Mouse (Mus musculus) stomach, embryonic 14.5 days (tissue): ENCODE measurements around the gene Barx2. TPM values are rescaled to one million over a fixed set of nuclear protein-coding genes. Genes with fewer than 3 reads are reported as not detected.

Source experiments
- ATAC-seq: fragments of 200-750 bp; cut with Nextera tagmentation; 2 replicates; pipeline ENCODE4 v1.8.0; 2017; ENCODE audit warnings: low read depth, moderate TSS enrichment; ENCODE audit not compliant: insufficient number of reproducible peaks, insufficient read depth, low FRiP score
- H3K27ac ChIP-seq: fragments of 300-500 bp; sonication (generic); 2 replicates; pipeline ENCODE4 v1.5.1; 2014; ENCODE audit warnings: mild to moderate bottlenecking, low read length, moderate library complexity, mixed read lengths
- H3K27me3 ChIP-seq: fragments of 300-500 bp; sonication (generic); 2 replicates; pipeline ENCODE4 v1.6.1; 2014; ENCODE audit warnings: low read length, control low read depth, mixed read lengths; ENCODE audit not compliant: control insufficient read depth, insufficient read depth
- H3K36me3 ChIP-seq: fragments of 300-500 bp; sonication (generic); 2 replicates; pipeline ENCODE4 v1.6.1; 2014; ENCODE audit warnings: mild to moderate bottlenecking, control low read depth, low read length, moderate library complexity, mixed read lengths; ENCODE audit not compliant: control insufficient read depth, insufficient read depth
- H3K4me1 ChIP-seq: fragments of 300-500 bp; sonication (generic); 2 replicates; pipeline ENCODE4 v1.6.1; 2014; ENCODE audit warnings: low read length, control low read depth, mixed read lengths; ENCODE audit not compliant: control insufficient read depth, insufficient read depth
- H3K4me2 ChIP-seq: fragments of 300-500 bp; sonication (generic); replicated peaks from 2 replicates; pipeline ENCODE4 v1.6.1; 2014; ENCODE audit warnings: low read depth, low read length, control low read depth
- H3K4me3 ChIP-seq: fragments of 300-500 bp; sonication (generic); 2 replicates; pipeline ENCODE4 v1.5.1; 2014; ENCODE audit warnings: low read depth, low read length, control low read depth
- H3K9ac ChIP-seq: fragments of 300-500 bp; sonication (generic); replicated peaks from 2 replicates; pipeline ENCODE4 v1.6.1; 2014; ENCODE audit warnings: low read depth, mild to moderate bottlenecking, control low read depth, low read length, moderate library complexity, mixed read lengths
- H3K9me3 ChIP-seq: fragments of 300-500 bp; sonication (generic); 2 replicates; pipeline ENCODE4 v1.6.1; 2016; ENCODE audit warnings: low read depth, low read length, control low read depth; ENCODE audit not compliant: control insufficient read depth
- WGBS: fragments of 180-500 bp; shearing (Covaris S2); extraction: QIAGEN DNeasy Blood & Tissue Kit; methylation state at CpG from one replicate; pipeline ENCODE4 v1.1.7; 2014; 5-methylcytosine and 5-hydroxymethylcytosine counted together
- polyA plus RNA-seq: library from polyadenylated mRNA; unstranded; fragments of >200 nt; fragmentation: Nextera tagmentation; extraction: Ambion mirVana; gene quantifications from 2 replicates; pipeline ENCODE4 v1.2.1, GENCODE M21; 2014

Barx2 gene
- polyA plus RNA-seq, 1 experiment from 2014 or later = 0.45 TPM

- Histone ChIP-seq H3K4me1 (0 out of 2 replicates have a peak, but pooled peaks cover 10% of the 10 kb centered on the region), H3K4me3 (peak overlapping the region; percentile 50), H3K4me2 (peak overlapping the region; percentile 98), H3K9ac (no peak overlapping the region), H3K27ac (no peak overlapping the region), H3K27me3 (peaks cover 56% of the 10 kb centered on the region), H3K36me3 (no peaks in the 10 kb centered on the region), H3K9me3 (no peaks in the 10 kb centered on the region)
- 0 out of 2 replicates have a peak, but pooled peaks have one; percentile 28 for ATAC-seq
- WGBS = under 1% methylated on average over 54 of the region's 54 CpGs
Measured at GRCm38 (mm10) chr9:31913739-31914591, 703 bp upstream of the Barx2 start.

DNA sequence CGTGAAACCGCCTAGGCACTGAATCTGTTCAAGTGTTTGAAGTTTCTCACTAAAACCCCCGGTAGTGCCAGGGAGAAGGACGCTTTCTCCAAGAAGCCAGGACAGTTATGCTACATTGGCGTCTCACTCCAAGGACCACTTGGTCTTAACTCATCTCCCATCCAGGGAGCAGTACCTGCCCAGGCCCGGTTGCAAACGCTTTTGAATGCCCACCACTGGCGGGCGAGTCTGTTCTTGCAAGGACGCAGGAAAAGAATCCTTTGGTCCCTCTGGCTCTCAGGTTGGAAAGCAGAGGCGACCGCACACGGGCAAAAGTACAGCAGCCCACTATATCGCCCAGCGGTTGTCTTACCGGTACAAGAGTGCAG, 725 bp downstream of the Barx2 start:
- H3K4me2 ChIP-seq = peak overlapping the region; percentile 98
- H3K4me1 ChIP-seq = 0 out of 2 replicates have a peak, but pooled peaks cover 10% of the 10 kb centered on the region
- WGBS = 3% methylated on average over 16 of the region's 16 CpGs
- H3K27me3 ChIP-seq = peaks cover 52% of the 10 kb centered on the region
- no peaks in the 10 kb centered on the region for H3K9me3 ChIP-seq
- H3K9ac ChIP-seq = no peak overlapping the region
- no peak for ATAC-seq
- peak overlapping the region; percentile 50 for H3K4me3 ChIP-seq
- H3K36me3 ChIP-seq = no peaks in the 10 kb centered on the region
- H3K27ac ChIP-seq = no peak overlapping the region

DNA sequence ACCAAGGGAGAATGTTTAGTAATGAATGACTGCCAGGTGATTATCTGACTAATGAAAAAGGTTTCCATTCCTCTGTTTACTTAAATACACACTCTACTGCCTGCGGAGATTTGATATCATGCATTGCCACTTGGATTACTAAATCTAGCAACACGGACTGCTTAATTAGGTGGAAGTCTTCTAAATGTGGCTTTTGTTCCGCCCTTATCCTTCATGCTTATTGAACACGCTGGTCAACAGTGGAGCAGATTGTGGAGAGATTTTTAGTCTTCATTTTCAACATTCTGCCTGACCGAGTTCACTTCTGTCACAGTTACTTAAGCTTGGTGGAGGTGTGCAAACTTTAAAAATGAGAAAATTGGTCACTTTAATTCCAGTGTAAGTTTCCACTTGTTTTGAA, 3.0 kb downstream of the Barx2 start:
- 63% methylated on average over 5 of the region's 5 CpGs for WGBS
- no peak overlapping the region for H3K4me2 ChIP-seq
- ATAC-seq = no peak
- no peaks in the 10 kb centered on the region for H3K9me3 ChIP-seq
- H3K27me3 ChIP-seq = peaks cover 29% of the 10 kb centered on the region
- no peak overlapping the region for H3K27ac ChIP-seq
- no peaks in the 10 kb centered on the region for H3K36me3 ChIP-seq
- no peak overlapping the region for H3K9ac ChIP-seq
- H3K4me3 ChIP-seq = no peak overlapping the region
- 0 out of 2 replicates have a peak, but pooled peaks cover 10% of the 10 kb centered on the region for H3K4me1 ChIP-seq

DNA sequence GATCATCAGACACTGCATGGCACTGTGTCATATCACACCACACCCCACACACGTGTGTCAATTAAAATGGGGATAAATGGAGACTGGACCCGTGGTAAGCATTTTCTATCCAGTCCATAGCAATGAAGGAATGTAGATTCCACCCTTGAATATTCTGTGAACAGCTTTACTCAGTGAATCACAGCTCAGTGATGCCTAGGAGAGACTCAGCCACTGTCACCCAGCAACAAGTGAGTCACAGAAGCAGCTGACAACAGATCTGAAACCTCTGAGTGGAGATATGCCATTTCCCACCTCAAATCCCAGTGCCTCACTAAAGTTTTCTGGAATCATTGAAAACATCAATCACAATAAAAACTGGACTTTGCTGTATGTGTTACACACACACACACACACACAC, 11.5 kb downstream of the Barx2 start:
- Histone ChIP-seq H3K27me3 (no peaks in the 10 kb centered on the region), H3K36me3 (no peaks in the 10 kb centered on the region), H3K27ac (no peak overlapping the region), H3K9ac (no peak overlapping the region), H3K4me2 (no peak overlapping the region), H3K4me1 (no peaks in the 10 kb centered on the region), H3K9me3 (no peaks in the 10 kb centered on the region), H3K4me3 (no peak overlapping the region)
- WGBS = 83% methylated on average over 2 of the region's 2 CpGs
- no peak for ATAC-seq

DNA sequence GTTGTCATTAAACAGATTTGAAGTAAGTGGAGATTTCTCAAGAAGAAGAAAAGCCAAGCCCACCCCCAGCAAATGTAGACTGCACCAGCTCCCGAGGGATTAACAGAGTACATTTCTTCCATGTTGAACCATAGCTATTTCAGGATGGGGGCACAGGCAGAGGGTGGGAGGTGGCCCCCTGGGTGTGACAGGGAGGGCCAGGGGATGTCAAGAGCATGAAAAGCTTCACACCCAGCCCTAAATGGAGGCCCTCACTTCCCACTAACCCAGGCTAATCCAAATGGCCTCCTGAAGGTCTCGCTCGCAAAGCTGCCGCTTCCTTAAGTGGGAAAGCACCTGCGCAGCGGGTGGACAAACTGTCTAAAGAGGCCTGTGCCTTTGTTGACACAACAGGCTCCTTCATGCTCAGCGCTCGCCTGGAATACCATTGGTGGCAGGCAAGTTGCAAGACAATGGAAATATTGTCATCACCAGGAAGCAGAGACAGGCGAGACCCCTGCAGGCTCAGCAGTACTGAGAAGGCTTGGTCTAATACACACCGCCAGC, 18.4 kb downstream of the Barx2 start:
- Histone ChIP-seq H3K36me3 (no peaks in the 10 kb centered on the region), H3K4me3 (no peak overlapping the region), H3K4me2 (no peak overlapping the region), H3K4me1 (no peaks in the 10 kb centered on the region), H3K9ac (no peak overlapping the region), H3K9me3 (no peaks in the 10 kb centered on the region), H3K27me3 (no peaks in the 10 kb centered on the region), H3K27ac (no peak overlapping the region)
- no peak for ATAC-seq
- WGBS = 54% methylated on average over 10 of the region's 10 CpGs

GRCm38 (mm10) chr9:31888333-31888732, 24.9 kb downstream of the Barx2 start:
- no peak for ATAC-seq
- Histone ChIP-seq H3K9ac (no peak overlapping the region), H3K4me2 (no peak overlapping the region), H3K9me3 (no peaks in the 10 kb centered on the region), H3K4me3 (no peak overlapping the region), H3K4me1 (no peaks in the 10 kb centered on the region), H3K27me3 (no peaks in the 10 kb centered on the region), H3K36me3 (no peaks in the 10 kb centered on the region), H3K27ac (no peak overlapping the region)
- WGBS = 66% methylated on average over 4 of the region's 4 CpGs

DNA sequence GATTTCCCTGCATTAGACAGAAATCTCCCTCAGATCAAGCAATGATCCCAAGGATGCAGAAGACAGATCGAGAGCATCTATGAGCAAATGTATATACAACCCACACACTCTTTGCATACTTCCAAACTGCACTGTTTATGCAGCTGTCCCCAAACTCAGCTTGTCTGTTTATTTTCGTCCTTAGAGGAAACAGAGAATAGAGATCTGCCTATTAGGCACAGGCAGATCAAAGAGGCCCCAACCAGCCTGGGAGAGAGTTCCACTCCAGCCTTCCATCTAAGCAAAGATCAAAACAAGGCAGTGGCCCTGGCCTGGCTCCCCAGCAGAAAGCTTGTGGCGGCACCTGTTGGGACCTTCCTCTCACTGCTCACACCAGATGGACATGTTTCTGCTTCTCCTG, 27.0 kb downstream of the Barx2 start:
- WGBS = 34% methylated on average over 3 of the region's 3 CpGs
- ATAC-seq = no peak
- no peak overlapping the region for H3K27ac ChIP-seq

DNA sequence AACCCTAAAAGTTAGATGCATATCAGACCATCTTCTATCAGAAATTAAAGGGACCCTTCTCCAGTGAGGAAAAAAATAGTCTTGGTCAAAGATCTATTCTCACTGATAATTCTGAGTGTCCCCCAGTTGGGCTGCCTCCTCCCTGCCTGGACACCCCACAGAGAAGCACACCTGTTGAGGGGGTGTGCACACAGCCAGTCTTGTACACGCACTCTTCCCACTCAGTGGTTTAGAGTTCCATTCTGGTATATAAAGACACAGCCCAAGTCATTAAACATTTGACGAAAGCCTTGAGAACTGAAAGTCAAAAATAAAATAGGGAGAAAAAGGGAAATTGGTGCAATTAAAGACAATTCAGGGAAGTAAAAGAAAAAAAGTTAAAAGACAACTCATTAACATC, 30.9 kb downstream of the Barx2 start:
- Histone ChIP-seq H3K27me3 (no peaks in the 10 kb centered on the region), H3K4me2 (no peak overlapping the region), H3K4me1 (no peaks in the 10 kb centered on the region), H3K27ac (no peak overlapping the region), H3K9me3 (no peaks in the 10 kb centered on the region), H3K4me3 (no peak overlapping the region), H3K36me3 (no peaks in the 10 kb centered on the region), H3K9ac (no peak overlapping the region)
- ATAC-seq = no peak
- 91% methylated on average over 2 of the region's 2 CpGs for WGBS

More for the DNA sequence above, 27.0 kb downstream of the Barx2 start:
- no peak overlapping the region for H3K9ac ChIP-seq
- no peak overlapping the region for H3K4me3 ChIP-seq
- H3K36me3 ChIP-seq = no peaks in the 10 kb centered on the region
- no peaks in the 10 kb centered on the region for H3K4me1 ChIP-seq
- no peak overlapping the region for H3K4me2 ChIP-seq
- H3K27me3 ChIP-seq = no peaks in the 10 kb centered on the region
- no peaks in the 10 kb centered on the region for H3K9me3 ChIP-seq
